Mouse (Mus musculus) kidney, adult 2 months (tissue): Measurements from ENCODE around the gene Tulp4. TPM values are rescaled to one million over a fixed set of nuclear protein-coding genes. Genes with fewer than 3 reads are reported as not detected.
"Not testable (repeated sequence)": the region's sequence is repeated elsewhere in the genome, so short reads cannot be mapped to it uniquely, and the experiment has no call there.

Experiments used
- DNase-seq: peaks from one replicate; pipeline ENCODE4 v3.0.0; 2021
- H3K27ac ChIP-seq: fragments of 200-500 bp; 2 replicates; pipeline ENCODE4 v1.5.1; 2012; ENCODE audit warnings: low read depth, low read length, control low read depth, inconsistent platforms; ENCODE audit not compliant: insufficient read depth
- H3K27me3 ChIP-seq: fragments of 200-500 bp; replicated peaks from 2 replicates; pipeline ENCODE4 v1.6.1; 2012; ENCODE audit warnings: mild to moderate bottlenecking, moderate library complexity, low read length, inconsistent platforms; ENCODE audit not compliant: control insufficient read depth, insufficient read depth
- H3K36me3 ChIP-seq: fragments of 200-500 bp; 2 replicates; pipeline ENCODE4 v1.6.1; 2012; ENCODE audit warnings: mild to moderate bottlenecking, moderate library complexity, low read length, inconsistent platforms; ENCODE audit not compliant: control insufficient read depth, insufficient read depth
- H3K4me1 ChIP-seq: fragments of 200-500 bp; 2 replicates; pipeline ENCODE4 v1.6.1; 2011; ENCODE audit warnings: low read length; ENCODE audit not compliant: control insufficient read depth, insufficient read depth
- H3K4me3 ChIP-seq: fragments of 200-500 bp; 2 replicates; pipeline ENCODE4 v1.5.1; 2011; ENCODE audit warnings: mild to moderate bottlenecking, low read depth, low read length, control low read depth; ENCODE audit not compliant: insufficient read depth
- WGBS: fragments of 180-500 bp; shearing (Covaris S2); methylation state at CpG from one replicate; pipeline ENCODE4 v1.1.7; 2018; 5-methylcytosine and 5-hydroxymethylcytosine counted together
- polyA plus RNA-seq: library from polyadenylated mRNA; depleted of rRNA; stranded (reverse); fragments of >200 nt; gene quantifications from 2 replicates; pipeline ENCODE4 v1.2.3, GENCODE M21; 2012; rRNA removed

Gene Tulp4
- polyA plus RNA-seq, 1 experiment: 42.5 TPM

DNA sequence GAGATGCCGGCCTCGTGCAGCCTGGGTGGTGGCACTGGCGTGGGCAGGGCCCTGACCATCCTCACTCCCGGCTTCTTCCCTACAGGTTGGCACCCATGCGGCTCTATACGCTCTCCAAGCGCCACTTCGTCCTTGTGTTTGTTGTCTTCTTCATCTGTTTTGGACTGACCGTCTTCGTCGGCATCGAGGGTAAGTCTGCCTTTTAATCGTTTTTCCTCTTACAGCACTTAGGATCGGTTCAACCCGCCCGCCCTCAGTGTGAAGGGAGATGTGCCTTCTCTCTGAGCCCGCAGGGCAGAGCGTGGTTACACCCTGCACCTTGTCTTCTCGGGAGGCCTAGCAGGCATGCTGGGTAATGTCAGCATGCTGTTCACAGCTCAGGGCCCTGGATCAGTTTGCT, 174.3 kb downstream of the Tulp4 start:
- 94% methylated on average over 17 of the region's 19 CpGs for WGBS
- not testable (repeated sequence) for H3K4me1 ChIP-seq, H3K27me3 ChIP-seq, H3K36me3 ChIP-seq, H3K27ac ChIP-seq, DNase-seq, H3K4me3 ChIP-seq

DNA sequence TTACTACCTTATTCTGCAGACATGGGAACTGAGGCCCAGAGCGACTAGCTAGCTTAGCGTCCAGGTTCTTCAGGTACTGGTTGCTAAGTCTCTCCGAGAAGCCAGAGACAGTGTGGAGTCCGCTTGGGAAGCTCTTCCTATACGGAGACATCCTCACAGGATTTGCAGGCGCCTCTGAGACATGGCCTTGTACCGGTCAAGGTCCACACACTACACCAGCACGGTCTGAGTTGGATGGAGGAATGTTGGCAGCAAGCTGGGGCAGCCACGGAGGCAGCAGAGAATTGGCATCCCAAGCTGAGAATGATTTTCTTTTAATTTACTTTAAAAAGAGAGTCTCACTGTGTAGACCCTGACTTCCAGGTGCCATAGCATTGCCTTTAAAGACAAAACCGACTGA, 176.9 kb downstream of the Tulp4 start:
- not testable (repeated sequence) for H3K4me1 ChIP-seq, H3K36me3 ChIP-seq, H3K27ac ChIP-seq, H3K4me3 ChIP-seq, DNase-seq, H3K27me3 ChIP-seq
- 76% methylated on average over 8 of the region's 10 CpGs for WGBS

- 95% methylated on average over 5 of the region's 5 CpGs for WGBS
Observed at GRCm38 (mm10) chr17:6286169-6286568, 179.9 kb downstream of the Tulp4 start.

GRCm38 (mm10) chr17:6289045-6289444, 182.8 kb downstream of the Tulp4 start:
- not testable (repeated sequence) for H3K27me3 ChIP-seq, H3K27ac ChIP-seq, DNase-seq, H3K4me3 ChIP-seq, H3K36me3 ChIP-seq, H3K4me1 ChIP-seq
- 94% methylated on average over 12 of the region's 12 CpGs for WGBS

More at GRCm38 (mm10) chr17:6286169-6286568, 179.9 kb downstream of the Tulp4 start:
- not testable (repeated sequence) for H3K36me3 ChIP-seq, H3K27me3 ChIP-seq, H3K4me3 ChIP-seq, H3K27ac ChIP-seq, H3K4me1 ChIP-seq, DNase-seq

DNA sequence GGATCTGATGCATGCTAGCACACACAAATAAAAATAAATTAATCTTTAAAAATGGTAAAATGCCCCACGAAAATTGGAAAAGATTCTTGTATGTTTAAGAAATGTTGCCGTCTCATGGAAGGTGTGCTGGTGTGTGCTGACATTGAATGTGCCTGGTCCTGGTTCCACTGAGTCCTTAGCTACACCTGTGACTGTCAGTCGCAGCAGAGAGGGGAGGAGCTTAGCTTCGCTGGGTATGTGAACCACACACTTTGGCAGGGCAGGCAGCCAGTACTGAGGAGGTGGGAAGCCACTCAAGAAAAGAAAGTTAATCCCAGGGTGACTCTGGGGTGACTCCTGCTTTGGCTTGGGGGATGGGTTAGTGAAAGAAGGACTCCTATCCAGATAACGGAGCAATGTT, 187.6 kb downstream of the Tulp4 start:
- not testable (repeated sequence) for DNase-seq, H3K36me3 ChIP-seq, H3K27me3 ChIP-seq, H3K27ac ChIP-seq, H3K4me3 ChIP-seq, H3K4me1 ChIP-seq
- WGBS: 80% methylated on average over 1 of the region's 5 CpGs

DNA sequence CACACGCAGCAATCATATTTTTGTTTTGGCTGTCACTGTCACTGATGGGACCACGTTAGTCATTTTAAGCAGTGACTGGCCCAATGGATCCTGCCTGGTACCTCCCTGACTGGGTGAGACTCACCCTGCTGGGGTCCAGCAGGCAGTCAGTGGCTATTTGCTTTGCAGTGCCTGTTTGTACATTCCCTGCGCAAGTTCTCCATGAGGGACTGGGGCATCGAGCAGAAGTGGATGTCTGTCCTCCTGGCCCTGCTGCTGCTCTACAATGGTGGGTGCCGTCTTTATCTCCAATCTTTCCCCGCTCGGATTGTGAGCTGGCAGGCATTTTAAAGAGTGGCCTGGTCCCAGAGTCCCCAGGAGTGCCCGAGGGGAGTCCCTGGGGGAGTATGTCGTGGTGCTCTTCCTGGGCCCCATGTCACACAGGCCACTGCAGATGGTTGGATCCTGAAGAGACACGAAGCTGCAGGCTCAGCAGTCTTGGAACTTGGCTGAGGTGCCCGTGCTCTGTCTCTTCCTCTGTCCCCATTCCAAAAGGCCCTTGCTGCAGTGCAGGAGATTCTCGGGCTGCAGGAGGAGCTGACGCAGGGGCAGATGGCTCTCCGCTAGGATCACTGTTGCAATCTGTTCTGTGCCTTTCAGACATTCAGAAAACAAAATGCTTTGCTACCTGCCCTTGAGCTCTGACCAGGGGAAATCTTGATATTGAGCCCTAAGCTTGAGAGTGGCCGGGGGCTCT, 191.0 kb downstream of the Tulp4 start:
- 91% methylated on average over 9 of the region's 15 CpGs for WGBS
- not testable (repeated sequence) for DNase-seq, H3K4me3 ChIP-seq, H3K27me3 ChIP-seq, H3K36me3 ChIP-seq, H3K4me1 ChIP-seq, H3K27ac ChIP-seq

DNA sequence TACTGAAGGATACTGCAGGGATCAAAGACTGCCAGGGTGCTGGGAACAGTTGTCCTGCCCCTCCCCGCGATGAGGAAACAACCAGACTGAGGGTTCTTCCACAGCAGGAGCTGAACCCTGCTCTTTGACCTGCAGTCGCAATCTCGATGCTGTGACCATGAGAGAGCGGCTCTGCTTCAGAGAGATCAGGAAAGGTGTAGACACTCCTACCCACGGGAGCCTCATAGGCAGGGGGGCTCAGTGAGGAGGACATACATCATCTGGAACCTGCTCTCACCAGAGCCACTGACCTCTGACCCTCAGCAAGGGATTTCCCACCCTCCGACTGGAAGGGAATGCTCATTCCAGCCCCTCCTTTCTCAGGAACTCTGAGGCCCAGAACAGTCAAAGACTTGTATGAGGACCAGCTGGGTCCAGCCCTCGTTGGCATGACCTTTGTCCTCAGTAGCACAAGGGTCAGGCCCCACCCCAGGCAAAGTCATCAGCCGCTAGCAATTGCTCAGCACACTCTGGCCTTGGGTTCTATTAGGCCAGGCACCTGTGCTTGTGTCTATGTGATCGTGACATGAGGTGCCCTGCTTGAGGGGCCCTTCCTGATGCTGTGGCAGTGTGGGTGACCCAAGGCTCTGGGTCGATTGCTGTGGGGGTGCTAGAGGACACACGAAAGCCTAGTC, 194.1 kb downstream of the Tulp4 start:
- not testable (repeated sequence) for H3K4me3 ChIP-seq, H3K27ac ChIP-seq, H3K4me1 ChIP-seq, H3K27me3 ChIP-seq, H3K36me3 ChIP-seq, DNase-seq
- 66% methylated on average over 7 of the region's 12 CpGs for WGBS

Other genes starting within 250 kb of the Tulp4 start
- 1.5 and 1.8 TPM in 2 replicates for gene Synj2, start 165.2 kb upstream of the Tulp4 start, polyA plus RNA-seq
- 4.1 and 4.3 TPM in 2 replicates for gene Serac1, start 26.7 kb upstream of the Tulp4 start, polyA plus RNA-seq
- 25.4 and 39.5 TPM in 2 replicates for gene Gtf2h5, start 26.7 kb upstream of the Tulp4 start, polyA plus RNA-seq
- 6.6 and 6.7 TPM in 2 replicates for gene Tmem181a, start 150.4 kb downstream of the Tulp4 start, polyA plus RNA-seq
- gene Dynlt1a, start 211.1 kb downstream of the Tulp4 start, polyA plus RNA-seq: 3.8 and 4.3 TPM in 2 replicates